Mouse (Mus musculus): ENCODE results near the gene Acd.

The Acd gene

GRCm38 (mm10) chr8:105700566-105700965 is 336 bp downstream of the Acd start:
- peak; percentile 61 for DNase-seq

- DNase-seq: no peak
Measured at GRCm38 (mm10) chr8:105699488-105700215, 1.2 kb downstream of the Acd start.

- DNase-seq: no peak
Measured at GRCm38 (mm10) chr8:105698734-105699133, 2.2 kb downstream of the Acd start.

GRCm38 (mm10) chr8:105697196-105697780 is 3.6 kb downstream of the Acd start:
- no peak for DNase-seq

- no peak for DNase-seq
Measured at GRCm38 (mm10) chr8:105695080-105695780, 5.7 kb downstream of the Acd start.

GRCm38 (mm10) chr8:105694051-105694799 is 6.7 kb downstream of the Acd start:
- DNase-seq: no peak

GRCm38 (mm10) chr8:105693648-105694047 is 7.3 kb downstream of the Acd start:
- peak; percentile 78 for DNase-seq

- DNase-seq: no peak
Measured at GRCm38 (mm10) chr8:105692449-105693182, 8.3 kb downstream of the Acd start.

- no peak for DNase-seq
Measured at GRCm38 (mm10) chr8:105690978-105691377, 9.9 kb downstream of the Acd start.

- DNase-seq: no peak
Measured at GRCm38 (mm10) chr8:105689983-105690360, 10.9 kb downstream of the Acd start.

GRCm38 (mm10) chr8:105689256-105689982 is 11.5 kb downstream of the Acd start:
- DNase-seq: no peak

- no peak for DNase-seq
Measured at GRCm38 (mm10) chr8:105688242-105688752, 12.6 kb downstream of the Acd start.

- DNase-seq: no peak
Measured at GRCm38 (mm10) chr8:105687512-105687911, 13.4 kb downstream of the Acd start.

- DNase-seq: no peak
Measured at GRCm38 (mm10) chr8:105686551-105686950, 14.4 kb downstream of the Acd start.

- DNase-seq: peak; percentile 83
Measured at GRCm38 (mm10) chr8:105685796-105686308, 15.1 kb downstream of the Acd start, which contains the start of gene Carmil2. Carmil2 (plus strand) TSS chr8:105686274.

GRCm38 (mm10) chr8:105685325-105685724 is 15.6 kb downstream of the Acd start:
- DNase-seq: no peak

- DNase-seq: no peak
Measured at GRCm38 (mm10) chr8:105677891-105678290, 23.0 kb downstream of the Acd start.

- peak; percentile 55 for DNase-seq
Measured at GRCm38 (mm10) chr8:105661167-105661566, 39.7 kb downstream of the Acd start.

GRCm38 (mm10) chr8:105657641-105658040 is 43.3 kb downstream of the Acd start:
- no peak for DNase-seq

GRCm38 (mm10) chr8:105648929-105649328 is 52.0 kb downstream of the Acd start:
- no peak for DNase-seq

All from lung, postnatal 10 days (tissue).